Mouse (Mus musculus) cerebellum, adult 2 months (tissue): Measurements from ENCODE around the gene Cdkn2aipnl.

Experiments used
- CTCF ChIP-seq: fragments of 200-500 bp; IDR thresholded peaks from 2 replicates; pipeline ENCODE4 v1.5.1; 2011; ENCODE audit warnings: low read depth, mild to moderate bottlenecking, control low read depth, low read length, moderate library complexity, borderline replicate concordance; ENCODE audit not compliant: insufficient read depth
- POLR2A ChIP-seq: fragments of 200-500 bp; IDR thresholded peaks from 2 replicates; pipeline ENCODE4 v1.6.1; 2011; ENCODE audit warnings: low read length, control low read depth, borderline replicate concordance; ENCODE audit not compliant: insufficient read depth

DNA sequence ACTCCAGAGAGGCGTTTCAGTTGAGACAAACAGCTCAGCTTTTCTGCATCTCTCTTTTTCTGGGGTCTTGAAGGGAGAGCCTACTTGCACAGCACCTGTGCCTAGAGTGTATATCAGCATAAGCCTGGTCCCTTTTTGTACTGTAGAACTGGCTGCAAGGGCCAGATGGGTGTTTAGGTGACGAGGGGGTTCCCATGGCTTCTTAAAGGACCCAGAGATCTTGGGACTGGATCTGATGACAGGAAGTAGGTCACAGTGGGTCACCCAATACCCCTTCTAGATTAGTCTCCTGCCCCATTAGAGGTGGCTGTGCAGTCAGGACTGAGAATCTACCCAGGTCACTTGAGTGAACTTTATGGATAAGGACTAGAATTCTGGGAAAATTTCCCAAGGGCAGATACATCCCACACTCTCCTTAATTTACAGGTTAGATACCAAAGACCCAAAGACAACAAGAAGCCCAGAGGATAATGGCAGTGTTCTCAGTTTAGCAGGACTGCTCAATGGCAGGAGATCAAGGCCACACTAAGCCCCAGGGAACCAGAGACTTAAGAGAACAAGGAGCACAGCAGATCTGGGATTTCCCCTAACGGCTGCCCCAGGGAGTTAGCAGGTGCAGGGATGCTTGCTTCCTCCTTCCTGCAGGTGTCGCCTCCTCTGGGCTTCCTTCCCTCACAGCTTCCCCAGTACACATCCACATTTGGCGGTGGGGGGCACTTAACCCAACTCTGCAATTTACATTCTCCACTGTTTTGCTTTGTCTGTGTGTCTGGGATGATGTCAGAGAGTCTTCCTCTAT is 31.6 kb upstream of the Cdkn2aipnl start:
- TF ChIP-seq POLR2A (no peak), CTCF (no peak)
